Mouse (Mus musculus): ENCODE measurements around the gene Matn4. TPM values are rescaled to one million over a fixed set of nuclear protein-coding genes. Genes with fewer than 3 reads are reported as not detected.

Gene Matn4
- total RNA-seq, 1 experiment = 2.3 TPM

DNA sequence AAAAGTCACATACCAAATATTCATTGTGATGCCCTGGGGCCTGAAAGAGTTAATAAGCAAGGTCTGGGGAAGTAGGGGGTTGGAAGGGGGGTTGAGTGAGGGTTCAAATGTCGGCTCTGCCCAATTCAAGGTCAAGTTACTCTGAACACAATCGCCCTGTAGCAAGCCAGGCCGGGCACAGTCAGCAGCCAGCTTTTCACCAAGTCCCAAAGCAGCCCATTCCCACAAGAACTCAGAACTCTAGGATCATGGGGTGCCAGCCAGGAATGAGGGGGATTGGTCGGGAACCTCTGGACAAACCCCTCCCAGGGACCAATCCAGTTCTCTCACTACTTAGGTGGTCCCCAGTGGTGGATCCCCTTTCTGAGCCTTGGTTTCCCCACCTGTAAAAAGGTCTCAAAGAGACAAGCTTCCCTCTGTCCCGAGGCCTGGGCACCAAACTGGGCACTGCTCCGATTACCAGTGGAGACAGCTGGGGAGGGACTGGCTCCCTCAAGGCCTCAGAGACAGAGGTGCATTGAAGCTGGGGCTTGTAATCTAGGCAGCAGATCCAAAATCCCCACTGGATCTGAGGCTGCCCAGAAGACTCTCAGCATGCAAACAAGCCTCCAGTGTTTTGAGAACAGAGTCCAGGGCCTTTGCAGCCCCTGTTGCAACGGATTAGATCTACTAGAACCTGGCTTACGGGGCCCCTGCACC lies 31.4 kb upstream of the Matn4 start:
- TF ChIP-seq ZNF384 (IDR thresholded peaks at IDR 0.05; ENCODE audit: low read depth, low read length) (no peak), ZC3H11A (IDR thresholded peaks at IDR 0.05; ENCODE audit: borderline replicate concordance, low read depth, low read length) (no peak), HCFC1 (IDR thresholded peaks at IDR 0.05; ENCODE audit: borderline replicate concordance, insufficient read depth, low read length) (no peak)
- no peak for DNase-seq (ENCODE audit: low read depth, low spot score)
- Histone ChIP-seq H3K9me3 (ENCODE audit: control insufficient read depth, insufficient read depth, low read depth, low read length) (no peaks in the 10 kb centered on the region), H3K4me3 (ENCODE audit: insufficient read depth in 1 of 2, low read depth in 1 of 2, low read length in 2 of 2, poor library complexity in 1 of 2, severe bottlenecking in 1 of 2) (no peak overlapping the region), H3K27ac (ENCODE audit: insufficient read depth, low read depth, low read length, poor library complexity, severe bottlenecking) (no peak overlapping the region; the same call in 1 of the 2 replicates), H3K9ac (ENCODE audit: insufficient read depth, low read depth, low read length, poor library complexity, severe bottlenecking) (peak overlapping the region; percentile 28; the same call in 1 of the 2 replicates), H3K4me1 (ENCODE audit: control insufficient read depth in 2 of 2, insufficient read depth in 2 of 2, low read length in 2 of 2, poor library complexity in 1 of 2) (peaks cover 4 to 78% of the 10 kb centered on the region in 2 experiments), H3K36me3 (ENCODE audit: control insufficient read depth, insufficient read depth, low read length, poor library complexity, severe bottlenecking) (peaks cover 5% of the 10 kb centered on the region; the same call in 1 of the 2 replicates)
- in situ Hi-C loops (cut with MboI; ENCODE audit: low sequenced_read_pairs in 2 of 2, unreplicated experiment in 2 of 2) = no loop called here

- in situ Hi-C loops (cut with MboI; ENCODE audit: low sequenced_read_pairs in 2 of 2, unreplicated experiment in 2 of 2) = no loop called here
- peaks cover 4 to 77% of the 10 kb centered on the region in 2 experiments for H3K4me1 ChIP-seq (ENCODE audit: control insufficient read depth in 2 of 2, insufficient read depth in 2 of 2, low read length in 2 of 2, poor library complexity in 1 of 2)
- peaks cover 2% of the 10 kb centered on the region; the same call in 1 of the 2 replicates for H3K36me3 ChIP-seq (ENCODE audit: control insufficient read depth, insufficient read depth, low read length, poor library complexity, severe bottlenecking)
- DNase-seq (ENCODE audit: low read depth, low spot score) = no peak
- H3K27ac ChIP-seq (ENCODE audit: insufficient read depth, low read depth, low read length, poor library complexity, severe bottlenecking) = 0 out of 2 replicates have a peak overlapping the region, but pooled peaks have one; percentile 49
- TF ChIP-seq ZC3H11A (IDR thresholded peaks at IDR 0.05; ENCODE audit: borderline replicate concordance, low read depth, low read length) (no peak), MAFK (IDR thresholded peaks at IDR 0.05; ENCODE audit: insufficient read depth, low read depth, low read length) (no peak), HCFC1 (IDR thresholded peaks at IDR 0.05; ENCODE audit: borderline replicate concordance, insufficient read depth, low read length) (no peak), CHD2 (IDR thresholded peaks at IDR 0.05; ENCODE audit: low read depth, low read length) (no peak)
- H3K9me3 ChIP-seq (ENCODE audit: control insufficient read depth, insufficient read depth, low read depth, low read length) = no peaks in the 10 kb centered on the region
- no peak overlapping the region for H3K9ac ChIP-seq (ENCODE audit: insufficient read depth, low read depth, low read length, poor library complexity, severe bottlenecking)
- H3K4me3 ChIP-seq (ENCODE audit: insufficient read depth in 1 of 2, low read depth in 1 of 2, low read length in 2 of 2, poor library complexity in 1 of 2, severe bottlenecking in 1 of 2) = no peak overlapping the region; a peak in 1 of 4 replicates
Measured at GRCm38 (mm10) chr2:164435216-164436090, 30.5 kb upstream of the Matn4 start.

- no peak for DNase-seq (ENCODE audit: low read depth, low spot score)
- no peak for TF ChIP-seq ZNF384 (IDR thresholded peaks at IDR 0.05; ENCODE audit: low read depth, low read length)
- TF ChIP-seq MAFK (IDR thresholded peaks at IDR 0.05; ENCODE audit: insufficient read depth, low read depth, low read length) = no peak
- no peak for TF ChIP-seq HCFC1 (IDR thresholded peaks at IDR 0.05; ENCODE audit: borderline replicate concordance, insufficient read depth, low read length)
- TF ChIP-seq CHD2 (IDR thresholded peaks at IDR 0.05; ENCODE audit: low read depth, low read length) = no peak
- no peak for TF ChIP-seq ZC3H11A (IDR thresholded peaks at IDR 0.05; ENCODE audit: borderline replicate concordance, low read depth, low read length)
- H3K36me3 ChIP-seq (ENCODE audit: control insufficient read depth, insufficient read depth, low read length, poor library complexity, severe bottlenecking) = peaks cover 4% of the 10 kb centered on the region; the same call in 1 of the 2 replicates
- H3K4me1 ChIP-seq (ENCODE audit: control insufficient read depth in 2 of 2, insufficient read depth in 2 of 2, low read length in 2 of 2, poor library complexity in 1 of 2) = peaks cover 7 to 72% of the 10 kb centered on the region in 2 experiments
- in situ Hi-C loops (cut with MboI; ENCODE audit: low sequenced_read_pairs in 2 of 2, unreplicated experiment in 2 of 2) = no loop called here
- H3K27ac ChIP-seq (ENCODE audit: insufficient read depth, low read depth, low read length, poor library complexity, severe bottlenecking) = no peak overlapping the region
- H3K4me3 ChIP-seq (ENCODE audit: insufficient read depth in 1 of 2, low read depth in 1 of 2, low read length in 2 of 2, poor library complexity in 1 of 2, severe bottlenecking in 1 of 2) = no peak overlapping the region
- H3K9ac ChIP-seq (ENCODE audit: insufficient read depth, low read depth, low read length, poor library complexity, severe bottlenecking) = no peak overlapping the region
- H3K9me3 ChIP-seq (ENCODE audit: control insufficient read depth, insufficient read depth, low read depth, low read length) = no peaks in the 10 kb centered on the region
Measured at GRCm38 (mm10) chr2:164434681-164435080, 29.7 kb upstream of the Matn4 start.

GRCm38 (mm10) chr2:164433278-164433895 lies 28.4 kb upstream of the Matn4 start:
- Histone ChIP-seq H3K9me3 (ENCODE audit: control insufficient read depth, insufficient read depth, low read depth, low read length) (no peaks in the 10 kb centered on the region), H3K9ac (ENCODE audit: insufficient read depth, low read depth, low read length, poor library complexity, severe bottlenecking) (0 out of 2 replicates have a peak overlapping the region, but pooled peaks have one; percentile 3), H3K27ac (ENCODE audit: insufficient read depth, low read depth, low read length, poor library complexity, severe bottlenecking) (no peak overlapping the region; the same call in 1 of the 2 replicates), H3K36me3 (ENCODE audit: control insufficient read depth, insufficient read depth, low read length, poor library complexity, severe bottlenecking) (peaks cover 17% of the 10 kb centered on the region), H3K4me1 (ENCODE audit: control insufficient read depth in 2 of 2, insufficient read depth in 2 of 2, low read length in 2 of 2, poor library complexity in 1 of 2) (peaks cover 7 to 73% of the 10 kb centered on the region in 2 experiments), H3K4me3 (ENCODE audit: insufficient read depth in 1 of 2, low read depth in 1 of 2, low read length in 2 of 2, poor library complexity in 1 of 2, severe bottlenecking in 1 of 2) (peak overlapping the region in 1 of 2 experiments; percentile 21; a peak in 1 of 4 replicates)
- DNase-seq (ENCODE audit: low read depth, low spot score) = no peak
- in situ Hi-C loops (cut with MboI; ENCODE audit: low sequenced_read_pairs in 2 of 2, unreplicated experiment in 2 of 2) = no loop called here
- no peak for TF ChIP-seq HCFC1 (IDR thresholded peaks at IDR 0.05; ENCODE audit: borderline replicate concordance, insufficient read depth, low read length)
- no peak for TF ChIP-seq ZC3H11A (IDR thresholded peaks at IDR 0.05; ENCODE audit: borderline replicate concordance, low read depth, low read length)
- no peak for TF ChIP-seq MAFK (IDR thresholded peaks at IDR 0.05; ENCODE audit: insufficient read depth, low read depth, low read length)
- TF ChIP-seq ZNF384 (IDR thresholded peaks at IDR 0.05; ENCODE audit: low read depth, low read length) = no peak
- TF ChIP-seq CHD2 (IDR thresholded peaks at IDR 0.05; ENCODE audit: low read depth, low read length) = no peak

Data from ES-E14 (cell line).